Comparison of ENCODE assay signal across 32 mouse cellular contexts in the genomic region with DNA sequence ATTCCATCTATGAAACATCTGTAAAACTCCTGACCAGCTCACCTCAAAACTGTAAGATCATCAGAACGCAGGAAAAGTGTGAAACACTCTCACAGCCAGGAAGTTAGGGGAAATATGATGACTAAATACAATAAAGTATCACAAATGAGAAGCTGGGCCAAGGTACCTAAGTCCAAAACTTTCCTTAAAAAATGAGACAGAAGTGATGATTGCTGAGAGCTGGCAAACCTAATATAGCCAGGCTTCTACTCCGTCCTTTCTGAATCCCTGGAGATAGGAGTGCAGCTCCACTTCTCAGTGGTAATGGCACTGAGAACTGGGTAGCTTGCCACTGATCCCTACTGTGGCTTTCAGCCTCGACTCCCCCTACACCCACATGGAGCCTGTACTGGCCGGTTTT.
"Had no signal": no experiment of that assay in that cellular context is flagged by ENCODE, and none has a peak within 500 bp of the region (broad histone marks: within the 10 kb centered on the region; RNA-seq: fewer than 3 reads in every experiment).

No protein-coding gene starts in this region.

- DNase-seq: left cerebral cortex, postnatal 4 days; liver; liver, embryonic 13.5 days; liver, postnatal 0 days; lung, adult 18-20 months; lung, adult 2 months; lung, embryonic 14.5 days; lung, postnatal 10 days; lung, postnatal 14 days; lung, postnatal 36 days; lung, postnatal 4 days; midbrain, embryonic 14.5 days had no signal

- H3K36me3 ChIP-seq: limb, embryonic 10.5 days; limb, embryonic 12.5 days; limb, embryonic 13.5 days; limb, embryonic 15.5 days; liver, embryonic 12.5 days; liver, embryonic 13.5 days; liver, embryonic 15.5 days; lung, embryonic 15.5 days; midbrain, embryonic 10.5 days; midbrain, embryonic 12.5 days; midbrain, embryonic 13.5 days; midbrain, embryonic 15.5 days; neural tube, embryonic 12.5 days had no signal

- H3K27me3 ChIP-seq: limb, embryonic 12.5 days; limb, embryonic 13.5 days; limb, embryonic 15.5 days; midbrain, embryonic 15.5 days; neural tube, embryonic 12.5 days had no signal

- H3K27ac ChIP-seq: limb, embryonic 10.5 days; limb, embryonic 12.5 days; limb, embryonic 13.5 days; limb, embryonic 15.5 days; liver, embryonic 12.5 days; liver, embryonic 13.5 days; liver, embryonic 14.5 days; liver, embryonic 15.5 days; lung, embryonic 15.5 days; macrophage; midbrain, embryonic 10.5 days; midbrain, embryonic 12.5 days; midbrain, embryonic 13.5 days; midbrain, embryonic 15.5 days; neural tube, embryonic 12.5 days had no signal

- H3K9ac ChIP-seq: limb, embryonic 12.5 days; limb, embryonic 13.5 days; limb, embryonic 15.5 days; liver, embryonic 12.5 days; liver, embryonic 13.5 days; liver, embryonic 14.5 days; liver, embryonic 15.5 days; liver, postnatal 0 days; lung, embryonic 14.5 days; lung, embryonic 15.5 days; midbrain, embryonic 12.5 days; midbrain, embryonic 13.5 days; midbrain, embryonic 15.5 days; neural tube, embryonic 12.5 days had no signal

- ATAC-seq: liver, embryonic 12.5 days; liver, postnatal 0 days; lung, postnatal 0 days; midbrain, embryonic 13.5 days; midbrain, embryonic 15.5 days; midbrain, embryonic 16.5 days had no signal

- H3K9me3 ChIP-seq: limb, embryonic 10.5 days; limb, embryonic 13.5 days; limb, embryonic 15.5 days; liver, embryonic 12.5 days; liver, embryonic 13.5 days; liver, embryonic 15.5 days; lung, embryonic 15.5 days; midbrain, embryonic 10.5 days; midbrain, embryonic 12.5 days; midbrain, embryonic 15.5 days; neural tube, embryonic 12.5 days had no signal

- H3K4me1 ChIP-seq: liver, embryonic 12.5 days; liver, embryonic 13.5 days; liver, embryonic 15.5 days; megakaryocyte, embryonic 14.5 days had no signal

- H3K4me2 ChIP-seq: limb, embryonic 12.5 days; limb, embryonic 13.5 days; limb, embryonic 15.5 days; liver, embryonic 11.5 days; liver, embryonic 12.5 days; liver, embryonic 13.5 days; liver, embryonic 15.5 days; lung, embryonic 14.5 days; lung, embryonic 15.5 days; midbrain, embryonic 11.5 days; midbrain, embryonic 12.5 days; midbrain, embryonic 13.5 days; midbrain, embryonic 15.5 days; neural tube, embryonic 12.5 days had no signal

- H3K4me3 ChIP-seq: limb, embryonic 10.5 days; limb, embryonic 12.5 days; limb, embryonic 13.5 days; limb, embryonic 15.5 days; liver, embryonic 12.5 days; liver, embryonic 13.5 days; liver, embryonic 15.5 days; lung, embryonic 15.5 days; megakaryocyte, embryonic 14.5 days; midbrain, embryonic 10.5 days; midbrain, embryonic 12.5 days; midbrain, embryonic 13.5 days; midbrain, embryonic 15.5 days; myocyte; neural tube, embryonic 12.5 days had no signal
